Mouse (Mus musculus) limb, embryonic 11.5 days (tissue): Measurements from ENCODE around the gene Gm826. TPM values are rescaled to one million over a fixed set of nuclear protein-coding genes. Genes with fewer than 3 reads are reported as not detected.

Experiments used
- ATAC-seq: fragments of 200-750 bp; cut with Nextera tagmentation; 2 replicates; pipeline ENCODE4 v1.8.0; 2017; ENCODE audit warnings: low read depth; ENCODE audit not compliant: insufficient number of reproducible peaks, low FRiP score, low TSS enrichment
- DNase-seq: peaks from one replicate; pipeline ENCODE4 v3.0.0-alpha.2; 2015; ENCODE audit warnings: low spot score
- H3K27ac ChIP-seq: fragments of 300-500 bp; sonication (generic); replicated peaks from 2 replicates; pipeline ENCODE4 v1.5.1; 2014; ENCODE audit warnings: low read depth, mild to moderate bottlenecking, low read length
- H3K27me3 ChIP-seq: fragments of 300-500 bp; sonication (generic); 2 replicates; pipeline ENCODE4 v1.6.1; 2014; ENCODE audit warnings: mild to moderate bottlenecking, low read length, mixed read lengths; ENCODE audit not compliant: control insufficient read depth, insufficient read depth
- H3K36me3 ChIP-seq: fragments of 300-500 bp; sonication (generic); 2 replicates; pipeline ENCODE4 v1.6.1; 2014; ENCODE audit warnings: mild to moderate bottlenecking, low read length, moderate library complexity, mixed read lengths; ENCODE audit not compliant: control insufficient read depth, insufficient read depth
- H3K4me1 ChIP-seq: fragments of 300-500 bp; sonication (generic); 2 replicates; pipeline ENCODE4 v1.6.1; 2014; ENCODE audit warnings: low read length, mixed read lengths; ENCODE audit not compliant: control insufficient read depth, insufficient read depth
- H3K4me2 ChIP-seq: fragments of 300-500 bp; sonication (generic); 2 replicates; pipeline ENCODE4 v1.6.1; 2014; ENCODE audit warnings: low read depth, mild to moderate bottlenecking, moderate library complexity; ENCODE audit not compliant: severe bottlenecking
- H3K4me3 ChIP-seq: fragments of 300-500 bp; sonication (generic); 2 replicates; pipeline ENCODE4 v1.5.1; 2014; ENCODE audit warnings: low read depth, low read length
- H3K9ac ChIP-seq: fragments of 300-500 bp; sonication (generic); 2 replicates; pipeline ENCODE4 v1.6.1; 2014; ENCODE audit warnings: mild to moderate bottlenecking, low read length
- H3K9me3 ChIP-seq: fragments of 300-500 bp; sonication (generic); 2 replicates; pipeline ENCODE4 v1.6.1; 2016; ENCODE audit warnings: low read length; ENCODE audit not compliant: control insufficient read depth
- WGBS: fragments of 180-500 bp; shearing (Covaris S2); extraction: QIAGEN DNeasy Blood & Tissue Kit; methylation state at CpG from one replicate; pipeline ENCODE4 v1.1.7; 2014; 5-methylcytosine and 5-hydroxymethylcytosine counted together
- polyA plus RNA-seq: library from polyadenylated mRNA; unstranded; fragments of >200 nt; fragmentation: Nextera tagmentation; extraction: Ambion mirVana; gene quantifications from 2 replicates; pipeline ENCODE4 v1.2.1, GENCODE M21; 2014

Gm826 gene
- polyA plus RNA-seq, 1 experiment from 2014 or later = 0.21 TPM

- Histone ChIP-seq H3K27me3 (peaks cover 60% of the 10 kb centered on the region), H3K4me3 (no peak overlapping the region), H3K4me1 (peaks cover 18% of the 10 kb centered on the region), H3K36me3 (no peaks in the 10 kb centered on the region), H3K9ac (no peak overlapping the region), H3K9me3 (no peaks in the 10 kb centered on the region), H3K4me2 (no peak overlapping the region), H3K27ac (no peak overlapping the region)
- DNase-seq (no peak), ATAC-seq (no peak)
- 4% methylated on average over 8 of the region's 8 CpGs for WGBS
Observed at GRCm38 (mm10) chr2:160360234-160360874, 26.4 kb upstream of the Gm826 start.

- H3K4me2 ChIP-seq = no peak overlapping the region
- DNase-seq = peak; percentile 38
- H3K27me3 ChIP-seq = peaks cover 52% of the 10 kb centered on the region
Observed at GRCm38 (mm10) chr2:160358896-160359295, 24.9 kb upstream of the Gm826 start.

GRCm38 (mm10) chr2:160357442-160357841 is 23.5 kb upstream of the Gm826 start:
- Histone ChIP-seq H3K36me3 (no peaks in the 10 kb centered on the region), H3K27me3 (peaks cover 43% of the 10 kb centered on the region), H3K9me3 (no peaks in the 10 kb centered on the region), H3K27ac (no peak overlapping the region), H3K9ac (no peak overlapping the region), H3K4me1 (peaks cover 13% of the 10 kb centered on the region), H3K4me3 (no peak overlapping the region), H3K4me2 (no peak overlapping the region)
- WGBS = 12% methylated on average over 4 of the region's 4 CpGs
- DNase-seq = peak; percentile 55
- peak; percentile 48 for ATAC-seq

More at GRCm38 (mm10) chr2:160358896-160359295, 24.9 kb upstream of the Gm826 start:
- WGBS = 3% methylated on average over 4 of the region's 4 CpGs
- Histone ChIP-seq H3K4me1 (peaks cover 13% of the 10 kb centered on the region), H3K9ac (no peak overlapping the region), H3K9me3 (no peaks in the 10 kb centered on the region), H3K27ac (no peak overlapping the region), H3K4me3 (no peak overlapping the region), H3K36me3 (no peaks in the 10 kb centered on the region)
- ATAC-seq = no peak

- WGBS = 54% methylated on average over 5 of the region's 5 CpGs
- Histone ChIP-seq H3K9ac (no peak overlapping the region), H3K4me3 (no peak overlapping the region), H3K9me3 (no peaks in the 10 kb centered on the region), H3K36me3 (no peaks in the 10 kb centered on the region), H3K4me2 (no peak overlapping the region), H3K4me1 (peaks cover 17% of the 10 kb centered on the region), H3K27ac (no peak overlapping the region), H3K27me3 (peaks cover 30% of the 10 kb centered on the region)
- DNase-seq (no peak), ATAC-seq (no peak)
Observed at GRCm38 (mm10) chr2:160356132-160356531, 22.2 kb upstream of the Gm826 start.

GRCm38 (mm10) chr2:160354319-160354718 is 20.4 kb upstream of the Gm826 start:
- no peak overlapping the region for H3K4me3 ChIP-seq
- H3K4me2 ChIP-seq = no peak overlapping the region
- peaks cover 18% of the 10 kb centered on the region for H3K4me1 ChIP-seq
- H3K27ac ChIP-seq = no peak overlapping the region
- ATAC-seq (no peak), DNase-seq (no peak)
- peaks cover 13% of the 10 kb centered on the region for H3K27me3 ChIP-seq
- no peaks in the 10 kb centered on the region for H3K9me3 ChIP-seq
- no peaks in the 10 kb centered on the region for H3K36me3 ChIP-seq
- WGBS = 59% methylated on average over 2 of the region's 2 CpGs
- no peak overlapping the region for H3K9ac ChIP-seq

GRCm38 (mm10) chr2:160353581-160353980 is 19.6 kb upstream of the Gm826 start:
- Histone ChIP-seq H3K27me3 (peaks cover 5% of the 10 kb centered on the region; the same call in 1 of the 2 replicates), H3K27ac (no peak overlapping the region), H3K4me2 (no peak overlapping the region), H3K9me3 (no peaks in the 10 kb centered on the region), H3K4me1 (peaks cover 25% of the 10 kb centered on the region), H3K36me3 (no peaks in the 10 kb centered on the region), H3K4me3 (no peak overlapping the region), H3K9ac (no peak overlapping the region)
- 40% methylated on average over 2 of the region's 2 CpGs for WGBS
- no peak for ATAC-seq
- no peak for DNase-seq

- H3K27me3 ChIP-seq = no peaks in the 10 kb centered on the region
- no peak overlapping the region for H3K27ac ChIP-seq
- H3K9ac ChIP-seq = no peak overlapping the region
- no peaks in the 10 kb centered on the region for H3K9me3 ChIP-seq
- H3K4me3 ChIP-seq = no peak overlapping the region
- ATAC-seq (no peak), DNase-seq (no peak)
- H3K36me3 ChIP-seq = no peaks in the 10 kb centered on the region
- no peak overlapping the region for H3K4me2 ChIP-seq
- 30% methylated on average over 8 of the region's 8 CpGs for WGBS
- H3K4me1 ChIP-seq = peaks cover 21% of the 10 kb centered on the region
Observed at GRCm38 (mm10) chr2:160351038-160351574, 17.1 kb upstream of the Gm826 start.

GRCm38 (mm10) chr2:160349578-160349977 is 15.6 kb upstream of the Gm826 start:
- DNase-seq (no peak), ATAC-seq (no peak)
- no peaks in the 10 kb centered on the region for H3K36me3 ChIP-seq
- H3K27me3 ChIP-seq = no peaks in the 10 kb centered on the region
- H3K4me3 ChIP-seq = no peak overlapping the region
- H3K27ac ChIP-seq = no peak overlapping the region
- H3K9ac ChIP-seq = no peak overlapping the region
- no peak overlapping the region for H3K4me2 ChIP-seq
- peaks cover 21% of the 10 kb centered on the region for H3K4me1 ChIP-seq
- WGBS = 61% methylated on average over 4 of the region's 4 CpGs
- no peaks in the 10 kb centered on the region for H3K9me3 ChIP-seq
